Mouse (Mus musculus) forebrain, embryonic 14.5 days (tissue): ENCODE data around the gene Tnpo1. TPM values are rescaled to one million over a fixed set of nuclear protein-coding genes. Genes with fewer than 3 reads are reported as not detected.
A peak's percentile ranks its signal among the peaks of the same experiment; 100 is the strongest.

Experiments
- ATAC-seq: fragments of 200-750 bp; cut with Nextera tagmentation; 2 replicates; pipeline ENCODE4 v1.8.0; 2017; ENCODE audit warnings: mild to moderate bottlenecking, moderate library complexity
- DNase-seq: peaks from one replicate; pipeline ENCODE4 v3.0.0-alpha.2; 2015; ENCODE audit warnings: low spot score
- H3K27ac ChIP-seq: fragments of 300-500 bp; sonication (generic); 2 replicates; pipeline ENCODE4 v1.5.1; 2014; ENCODE audit warnings: low read depth, mild to moderate bottlenecking, control low read depth, low read length, moderate library complexity
- H3K27me3 ChIP-seq: fragments of 300-500 bp; sonication (generic); replicated peaks from 2 replicates; pipeline ENCODE4 v1.6.1; 2014; ENCODE audit warnings: low read length, control low read depth, mixed read lengths; ENCODE audit not compliant: control insufficient read depth, insufficient read depth
- H3K36me3 ChIP-seq: fragments of 300-500 bp; sonication (generic); 2 replicates; pipeline ENCODE4 v1.6.1; 2014; ENCODE audit warnings: low read length, control low read depth; ENCODE audit not compliant: control insufficient read depth, insufficient read depth
- H3K4me1 ChIP-seq: fragments of 300-500 bp; sonication (generic); 2 replicates; pipeline ENCODE4 v1.6.1; 2014; ENCODE audit warnings: antibody characterized with exemption, low read length, control low read depth; ENCODE audit not compliant: control insufficient read depth, insufficient read depth
- H3K4me2 ChIP-seq: fragments of 300-500 bp; sonication (generic); 2 replicates; pipeline ENCODE4 v1.6.1; 2014; ENCODE audit warnings: mild to moderate bottlenecking, control low read depth, low read length
- H3K4me3 ChIP-seq: fragments of 300-500 bp; sonication (generic); 2 replicates; pipeline ENCODE4 v1.5.1; 2014; ENCODE audit warnings: low read depth, low read length, control low read depth
- H3K9ac ChIP-seq: fragments of 300-500 bp; sonication (generic); 2 replicates; pipeline ENCODE4 v1.6.1; 2014; ENCODE audit warnings: mild to moderate bottlenecking, low read length, control low read depth, moderate library complexity
- H3K9me3 ChIP-seq: fragments of 300-500 bp; sonication (generic); replicated peaks from 2 replicates; pipeline ENCODE4 v1.6.1; 2016; ENCODE audit warnings: low read length, control low read depth, mixed read lengths; ENCODE audit not compliant: control insufficient read depth
- WGBS: fragments of 180-500 bp; shearing (Covaris S2); extraction: QIAGEN DNeasy Blood & Tissue Kit; methylation state at CpG from one replicate; pipeline ENCODE4 v1.1.7; 2014; 5-methylcytosine and 5-hydroxymethylcytosine counted together
- polyA plus RNA-seq: library from polyadenylated mRNA; unstranded; fragments of >200 nt; fragmentation: Nextera tagmentation; extraction: Ambion mirVana; gene quantifications from 2 replicates; pipeline ENCODE4 v1.2.1, GENCODE M21; 2014

The Tnpo1 gene
- polyA plus RNA-seq, 1 experiment from 2014 or later: 59.2 TPM

DNA sequence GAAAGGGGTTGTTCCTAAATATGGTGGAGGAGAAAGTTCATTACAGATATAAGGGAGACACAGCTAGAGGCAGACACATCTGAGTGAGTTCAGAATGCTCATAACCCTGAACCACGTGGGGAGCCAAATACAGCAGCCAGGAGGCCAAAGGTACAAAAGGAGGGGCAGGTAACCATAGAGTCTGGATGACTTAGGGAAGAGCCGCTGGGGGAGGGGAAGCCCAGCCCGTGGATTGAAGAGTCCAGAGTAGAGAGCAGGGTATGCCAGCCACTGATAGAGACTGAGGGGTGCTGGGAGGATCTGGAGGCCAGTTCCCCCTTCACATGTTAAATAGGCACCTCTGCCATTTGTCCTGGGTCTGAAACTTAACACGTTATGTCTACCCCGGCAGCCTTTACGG, 29.5 kb upstream of the Tnpo1 start:
- Histone ChIP-seq H3K9ac (no peak overlapping the region), H3K4me3 (no peak overlapping the region), H3K9me3 (no peaks in the 10 kb centered on the region), H3K27me3 (no peaks in the 10 kb centered on the region), H3K4me1 (no peaks in the 10 kb centered on the region), H3K4me2 (no peak overlapping the region), H3K36me3 (no peaks in the 10 kb centered on the region), H3K27ac (no peak overlapping the region)
- WGBS: 64% methylated on average over 6 of the region's 6 CpGs
- no peak for DNase-seq
- no peak for ATAC-seq

DNA sequence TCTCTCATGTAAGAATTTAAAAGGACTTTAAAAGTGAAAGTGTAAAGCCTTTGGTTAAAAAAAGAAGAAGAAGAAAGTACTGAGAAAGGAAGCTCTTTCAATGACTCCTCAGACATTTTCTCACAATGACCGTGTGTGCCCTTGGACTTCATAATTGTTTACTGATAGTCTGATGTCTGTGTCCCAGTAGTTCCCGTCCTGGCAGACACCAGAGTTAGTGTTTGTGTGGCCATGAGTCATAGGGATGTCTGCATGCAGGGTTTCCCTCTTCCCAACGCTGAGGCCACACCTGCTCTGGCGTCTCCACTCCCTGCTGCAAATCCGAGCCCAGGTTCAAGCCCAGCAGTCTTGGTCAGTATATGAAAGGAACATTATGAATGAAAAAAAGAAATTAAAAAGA, 29.0 kb upstream of the Tnpo1 start:
- WGBS: 63% methylated on average over 5 of the region's 5 CpGs

DNA sequence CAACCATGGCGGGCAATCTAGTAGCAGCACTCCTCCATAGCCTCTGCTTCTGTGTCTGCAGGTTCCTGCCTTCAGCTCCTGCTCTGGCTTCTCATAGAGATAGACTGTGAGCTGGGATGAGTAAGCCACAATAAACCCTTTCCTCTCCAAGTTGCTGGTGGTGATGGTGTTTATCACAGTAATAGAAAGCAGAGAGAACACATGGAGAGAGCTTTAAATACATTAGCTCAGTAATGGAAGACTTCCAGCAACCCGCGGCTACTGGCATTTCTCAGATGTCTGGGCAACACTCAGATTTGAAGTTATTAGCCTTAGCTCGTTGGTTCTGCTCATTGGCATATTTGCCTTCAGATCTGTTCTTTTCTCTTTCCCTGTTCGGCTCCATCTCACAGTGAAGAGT, 27.6 kb upstream of the Tnpo1 start:
- no peaks in the 10 kb centered on the region for H3K27me3 ChIP-seq
- H3K36me3 ChIP-seq: no peaks in the 10 kb centered on the region
- H3K4me1 ChIP-seq: no peaks in the 10 kb centered on the region
- ATAC-seq (no peak), DNase-seq (peak; percentile 35)
- H3K4me3 ChIP-seq: no peak overlapping the region
- no peaks in the 10 kb centered on the region for H3K9me3 ChIP-seq
- 74% methylated on average over 5 of the region's 5 CpGs for WGBS
- H3K4me2 ChIP-seq: no peak overlapping the region
- H3K9ac ChIP-seq: no peak overlapping the region
- no peak overlapping the region for H3K27ac ChIP-seq

More for the DNA sequence above, 29.0 kb upstream of the Tnpo1 start:
- DNase-seq: no peak
- Histone ChIP-seq H3K36me3 (no peaks in the 10 kb centered on the region), H3K27me3 (no peaks in the 10 kb centered on the region), H3K9me3 (no peaks in the 10 kb centered on the region), H3K9ac (no peak overlapping the region), H3K4me2 (no peak overlapping the region), H3K27ac (no peak overlapping the region), H3K4me1 (no peaks in the 10 kb centered on the region), H3K4me3 (no peak overlapping the region)
- ATAC-seq: no peak

DNA sequence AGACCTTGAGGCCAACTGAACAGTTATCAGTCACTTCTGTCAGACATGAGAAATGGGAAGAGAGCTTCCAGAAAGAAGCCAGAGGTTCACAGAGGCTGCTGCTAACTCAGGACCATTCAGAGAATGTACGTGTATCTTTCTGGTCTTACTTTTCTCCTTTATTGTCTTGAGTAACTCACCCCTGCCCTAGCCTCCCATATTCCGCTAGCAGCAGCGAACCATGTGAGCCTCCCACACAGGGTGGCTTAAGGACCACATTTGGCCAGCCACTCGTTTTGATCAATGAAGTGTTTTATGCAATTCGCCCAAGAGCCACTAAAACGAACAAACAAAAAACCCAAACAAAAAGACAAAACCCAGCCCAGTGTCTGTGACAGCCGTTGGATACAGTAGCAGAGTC, 25.8 kb upstream of the Tnpo1 start:
- DNase-seq: no peak
- no peak overlapping the region for H3K4me3 ChIP-seq
- H3K4me1 ChIP-seq: no peaks in the 10 kb centered on the region
- no peak for ATAC-seq
- H3K27me3 ChIP-seq: no peaks in the 10 kb centered on the region
- H3K9me3 ChIP-seq: no peaks in the 10 kb centered on the region
- no peak overlapping the region for H3K9ac ChIP-seq
- no peaks in the 10 kb centered on the region for H3K36me3 ChIP-seq
- no peak overlapping the region for H3K27ac ChIP-seq
- no peak overlapping the region for H3K4me2 ChIP-seq
- 55% methylated on average over 7 of the region's 7 CpGs for WGBS

DNA sequence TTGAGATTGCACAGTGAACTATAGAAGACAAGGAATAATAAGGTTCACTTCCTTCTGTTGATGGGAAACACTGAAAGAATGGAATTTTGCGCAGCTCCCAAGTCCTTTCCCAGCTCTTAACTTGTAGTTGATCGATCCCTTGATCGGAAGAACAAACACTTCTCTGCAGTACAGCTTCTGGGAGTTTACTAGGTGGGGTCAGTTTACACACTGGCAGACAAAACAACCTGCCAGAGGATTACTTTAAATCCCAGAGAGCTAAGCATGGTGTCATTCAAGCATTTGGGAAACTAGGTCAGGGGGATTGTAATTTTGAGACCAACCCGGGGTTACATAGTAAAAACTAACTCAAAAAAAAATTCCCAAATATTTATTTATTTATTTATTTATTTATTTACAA, 22.0 kb upstream of the Tnpo1 start:
- H3K36me3 ChIP-seq: no peaks in the 10 kb centered on the region
- H3K9me3 ChIP-seq: no peaks in the 10 kb centered on the region
- no peak overlapping the region for H3K4me3 ChIP-seq
- no peak for DNase-seq
- no peaks in the 10 kb centered on the region for H3K27me3 ChIP-seq
- H3K4me2 ChIP-seq: no peak overlapping the region
- no peak overlapping the region for H3K9ac ChIP-seq
- ATAC-seq: no peak
- H3K4me1 ChIP-seq: no peaks in the 10 kb centered on the region
- 30% methylated on average over 4 of the region's 4 CpGs for WGBS
- no peak overlapping the region for H3K27ac ChIP-seq

DNA sequence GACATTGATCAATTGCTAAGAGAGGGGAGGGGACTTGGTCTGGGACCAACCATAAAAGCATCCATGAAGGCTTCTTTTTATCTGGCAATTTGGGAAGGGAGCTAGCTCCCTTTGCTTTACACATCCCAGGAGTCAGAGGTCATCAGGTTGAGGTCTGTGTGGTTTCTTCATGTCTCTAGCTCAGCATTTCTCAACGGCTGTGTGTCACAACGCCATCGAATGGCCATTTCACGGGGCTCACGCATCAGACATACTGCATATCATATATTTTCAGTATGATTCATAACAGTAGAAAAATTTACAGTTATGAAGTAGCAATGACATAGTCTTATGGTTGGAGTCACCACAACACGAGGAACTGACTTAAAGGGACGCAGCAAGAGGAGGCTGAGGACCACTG, 20.2 kb upstream of the Tnpo1 start:
- H3K4me1 ChIP-seq: no peaks in the 10 kb centered on the region
- H3K36me3 ChIP-seq: no peaks in the 10 kb centered on the region
- no peak for DNase-seq
- H3K4me2 ChIP-seq: no peak overlapping the region
- no peak overlapping the region for H3K4me3 ChIP-seq
- no peak overlapping the region for H3K9ac ChIP-seq
- no peaks in the 10 kb centered on the region for H3K9me3 ChIP-seq
- H3K27ac ChIP-seq: no peak overlapping the region
- no peak for ATAC-seq
- WGBS: 95% methylated on average over 7 of the region's 7 CpGs
- H3K27me3 ChIP-seq: no peaks in the 10 kb centered on the region

DNA sequence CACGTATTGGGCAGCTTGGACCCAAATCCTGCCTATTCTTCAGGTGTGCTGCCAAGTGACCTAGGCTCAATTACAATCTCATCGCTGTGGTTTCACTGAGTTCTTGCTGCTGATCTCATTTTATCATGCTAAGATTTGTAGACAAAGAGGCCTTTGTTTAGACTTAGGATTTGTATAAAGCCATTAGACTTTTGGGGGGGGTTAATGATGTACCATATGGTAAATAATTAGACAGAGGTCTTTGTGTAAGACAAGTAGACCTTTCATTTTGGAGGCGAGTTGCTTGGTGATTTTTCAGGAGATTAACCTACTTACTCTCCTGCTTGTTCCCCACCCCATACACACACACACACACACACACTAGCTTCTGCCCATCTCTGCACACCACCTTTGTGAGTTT, 19.7 kb upstream of the Tnpo1 start:
- H3K4me1 ChIP-seq: no peaks in the 10 kb centered on the region
- no peak overlapping the region for H3K9ac ChIP-seq
- H3K4me2 ChIP-seq: no peak overlapping the region
- WGBS: 16% methylated on average over 3 of the region's 3 CpGs
- H3K4me3 ChIP-seq: no peak overlapping the region
- no peaks in the 10 kb centered on the region for H3K27me3 ChIP-seq
- ATAC-seq (no peak), DNase-seq (peak; percentile 17)
- no peak overlapping the region for H3K27ac ChIP-seq
- H3K36me3 ChIP-seq: no peaks in the 10 kb centered on the region
- no peaks in the 10 kb centered on the region for H3K9me3 ChIP-seq

DNA sequence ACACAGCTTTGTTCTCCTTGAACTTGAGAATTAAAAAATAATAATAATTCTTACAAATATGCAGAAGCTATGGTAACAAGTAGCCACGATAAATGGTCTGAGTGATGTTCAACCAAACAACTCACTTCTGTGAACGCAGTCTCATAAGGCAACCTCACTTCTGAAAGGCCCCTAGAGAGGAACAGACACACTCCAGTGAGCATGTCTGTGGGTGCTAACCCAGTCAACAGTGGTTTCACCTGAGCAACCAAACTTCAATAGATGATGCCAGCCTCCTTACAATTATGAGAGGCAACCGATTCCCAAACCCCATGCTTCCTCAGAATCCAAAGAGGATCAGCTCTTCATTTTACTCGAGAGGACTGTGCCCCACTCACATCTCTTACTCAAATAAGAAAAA, 19.2 kb upstream of the Tnpo1 start:
- Histone ChIP-seq H3K27me3 (no peaks in the 10 kb centered on the region), H3K4me3 (no peak overlapping the region), H3K27ac (no peak overlapping the region), H3K9ac (no peak overlapping the region), H3K4me2 (no peak overlapping the region), H3K9me3 (no peaks in the 10 kb centered on the region), H3K4me1 (no peaks in the 10 kb centered on the region), H3K36me3 (no peaks in the 10 kb centered on the region)
- ATAC-seq (no peak), DNase-seq (no peak)
- WGBS: 88% methylated on average over 4 of the region's 4 CpGs

DNA sequence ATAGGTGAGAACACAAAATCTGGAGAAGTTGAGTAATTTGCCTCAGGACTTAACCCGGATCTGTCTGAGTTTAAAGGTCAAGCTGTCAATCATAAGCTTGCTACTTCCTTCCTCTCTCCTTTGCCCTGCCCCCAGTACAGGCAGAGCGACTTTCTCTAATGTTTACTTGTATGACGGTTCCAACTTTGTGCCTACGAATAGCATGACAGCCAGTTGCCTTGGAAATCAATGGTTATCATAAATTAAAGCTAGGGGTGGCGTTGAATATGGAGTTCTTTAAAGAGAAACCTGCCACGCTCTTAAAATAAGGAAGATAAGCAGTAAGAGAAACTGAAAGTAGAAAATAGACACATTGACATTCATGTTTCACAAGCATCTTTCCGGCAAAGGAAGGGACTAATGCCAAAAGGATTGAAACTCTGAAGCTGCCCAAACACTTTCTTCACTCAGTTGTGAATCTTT, 18.5 kb upstream of the Tnpo1 start:
- no peak overlapping the region for H3K4me2 ChIP-seq
- ATAC-seq (no peak), DNase-seq (no peak)
- H3K4me3 ChIP-seq: no peak overlapping the region
- H3K27ac ChIP-seq: no peak overlapping the region
- H3K36me3 ChIP-seq: no peaks in the 10 kb centered on the region
- no peaks in the 10 kb centered on the region for H3K4me1 ChIP-seq
- H3K9ac ChIP-seq: no peak overlapping the region
- H3K9me3 ChIP-seq: no peaks in the 10 kb centered on the region
- WGBS: 91% methylated on average over 7 of the region's 7 CpGs
- no peaks in the 10 kb centered on the region for H3K27me3 ChIP-seq
